Mouse (Mus musculus) forelimb bud, embryonic 11.5 days (tissue): ENCODE measurements at regions not wholly inside any gene's neighbourhood (a gene's known extent, or its start where the extent isn't known, plus 50 kb on each side); places are given as distances from the start of the nearest gene placed in this dataset.
A peak's percentile ranks its signal among the peaks of the same experiment; 100 is the strongest.
"Not testable (repeated sequence)": the region's sequence is repeated elsewhere in the genome, so short reads cannot be mapped to it uniquely, and the experiment has no call there.

Experiments used
- DNase-seq: peaks from one replicate; pipeline ENCODE4 v3.0.0-alpha.2; 2012; ENCODE audit warnings: low read depth, low spot score

DNA sequence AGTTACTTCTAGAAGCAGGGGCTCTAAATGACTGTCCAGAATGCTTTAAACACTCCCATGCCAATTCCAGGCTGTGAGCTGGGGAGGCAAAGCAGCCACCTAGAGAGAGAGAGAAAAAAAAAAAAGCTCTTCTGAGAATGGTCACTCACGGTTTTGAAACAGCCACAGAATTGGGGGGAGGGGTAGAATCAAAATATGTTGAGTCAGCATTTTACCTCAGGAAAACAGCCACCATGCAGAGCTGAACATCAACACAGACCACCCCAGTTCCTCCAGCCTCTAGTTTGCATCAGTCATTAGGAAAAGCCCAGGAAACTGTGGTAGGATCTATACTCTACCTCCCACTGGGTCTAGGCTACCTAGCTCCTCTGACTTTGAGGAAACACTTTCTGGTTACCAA is 124.1 kb upstream of the Gm5150 start:
- no peak for DNase-seq

GRCm38 (mm10) chr3:16125346-16125915 is 119.2 kb upstream of the Gm5150 start:
- DNase-seq, result not testable (repeated sequence)

GRCm38 (mm10) chr3:16115944-16116343 is 109.7 kb upstream of the Gm5150 start:
- DNase-seq, result no peak

- DNase-seq, result no peak
These were observed 101.3 kb upstream of the Gm5150 start for GRCm38 (mm10) chr3:16107492-16107891.

GRCm38 (mm10) chr3:16105080-16105479 is 98.8 kb upstream of the Gm5150 start:
- DNase-seq, result no peak

- DNase-seq, result no peak
These were observed 96.9 kb upstream of the Gm5150 start for GRCm38 (mm10) chr3:16103180-16103579.

DNA sequence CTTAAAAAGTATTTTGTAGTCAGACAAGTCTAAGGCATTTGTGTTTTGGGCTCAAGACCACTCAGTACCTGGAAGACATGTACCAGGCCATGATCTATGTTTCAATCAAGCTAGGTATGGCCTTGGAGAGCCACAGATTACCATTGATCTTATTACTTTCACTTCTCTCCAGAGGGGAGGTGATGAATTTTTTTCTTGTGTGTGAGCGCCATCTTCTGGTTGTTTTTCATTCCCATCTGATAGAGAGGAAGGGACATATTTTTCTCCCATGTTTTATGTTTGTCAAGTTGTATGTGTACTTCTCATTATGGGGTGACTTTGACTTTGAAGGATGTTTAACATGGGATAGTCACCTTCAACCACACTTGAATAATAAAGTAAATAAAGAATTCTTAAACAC is 80.3 kb upstream of the Gm5150 start:
- peak; percentile 11 for DNase-seq

DNA sequence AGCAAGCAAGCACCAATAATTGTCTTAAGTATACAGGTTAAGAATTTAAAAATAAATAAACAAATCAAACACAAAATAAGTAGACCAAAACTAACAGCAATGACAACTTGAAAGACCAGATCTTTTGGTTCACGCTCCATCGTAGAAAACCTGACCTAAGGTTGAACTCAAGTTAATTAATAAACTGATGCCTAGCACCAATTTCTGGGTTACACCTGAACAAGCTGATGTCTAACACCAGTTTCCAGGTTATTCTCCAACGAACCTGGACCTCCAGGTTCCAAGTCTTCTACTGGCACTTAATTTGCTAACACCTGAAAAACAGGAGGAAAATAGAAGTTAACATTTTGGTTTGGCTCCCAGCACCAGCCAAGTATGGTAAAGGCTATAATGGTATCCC is 79.1 kb upstream of the Gm5150 start:
- no peak for DNase-seq

GRCm38 (mm10) chr3:16079178-16079577 is 72.9 kb upstream of the Gm5150 start:
- no peak for DNase-seq

- DNase-seq, result no peak
These were observed 65.7 kb upstream of the Gm5150 start for GRCm38 (mm10) chr3:16071906-16072305.

DNA sequence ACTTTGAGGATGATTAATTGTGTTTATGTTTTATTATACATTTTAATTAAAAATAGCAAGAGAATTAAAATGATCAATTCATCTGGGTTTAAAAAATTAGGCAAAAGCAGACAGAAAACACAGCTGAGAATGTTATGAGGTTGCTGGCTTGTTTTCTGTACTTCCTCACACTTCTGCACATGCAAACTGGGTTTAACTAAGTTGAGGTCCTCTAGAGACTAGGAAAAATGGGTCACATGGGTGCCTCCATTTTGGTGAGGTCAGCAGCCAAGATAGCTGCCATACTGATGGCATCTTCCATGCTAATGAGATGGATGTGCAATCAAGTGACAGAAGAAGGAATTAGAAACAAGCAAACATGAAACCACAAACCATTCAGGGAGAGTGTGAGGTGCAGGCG is 64.7 kb upstream of the Gm5150 start:
- DNase-seq, result no peak

- not testable (repeated sequence) for DNase-seq
These were observed 51.5 kb upstream of the Gm5150 start for GRCm38 (mm10) chr3:16057709-16058108.
